Mouse (Mus musculus) heart, adult 2 months (tissue): ENCODE results near the gene Lhpp.

Source experiments
- CTCF ChIP-seq: fragments of 200-600 bp; IDR thresholded peaks from 2 replicates; pipeline ENCODE4 v1.8.1; 2022; ENCODE audit warnings: antibody characterized with exemption, mild to moderate bottlenecking, moderate library complexity
- POLR2A ChIP-seq: fragments of 200-500 bp; IDR thresholded peaks from 2 replicates; pipeline ENCODE4 v1.6.1; 2011; ENCODE audit warnings: mild to moderate bottlenecking, low read depth, low read length, control low read depth; ENCODE audit not compliant: insufficient read depth

DNA sequence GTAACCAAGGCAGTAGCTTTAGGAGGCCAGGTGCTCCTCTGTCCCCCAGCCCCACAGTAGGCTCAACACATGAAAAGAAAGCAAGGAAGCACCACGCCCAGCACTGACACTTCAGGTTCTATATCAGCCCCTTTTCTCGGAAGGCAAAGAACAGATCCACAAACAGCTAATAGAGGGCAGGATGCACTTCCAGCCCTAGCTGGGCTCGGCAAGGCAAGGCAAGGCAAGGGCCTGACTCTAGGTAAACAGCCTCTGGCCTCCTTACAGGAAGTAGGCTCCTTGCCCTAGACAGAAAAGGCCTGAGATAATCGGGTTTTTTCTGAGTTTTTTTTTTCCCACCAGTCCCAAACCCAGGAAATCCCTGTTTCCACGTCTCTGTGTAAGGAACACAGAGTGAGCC, 79.3 kb downstream of the Lhpp start:
- TF ChIP-seq CTCF (no peak), POLR2A (no peak)
